15 mouse cellular contexts compared by ENCODE assay signal in the genomic region with DNA sequence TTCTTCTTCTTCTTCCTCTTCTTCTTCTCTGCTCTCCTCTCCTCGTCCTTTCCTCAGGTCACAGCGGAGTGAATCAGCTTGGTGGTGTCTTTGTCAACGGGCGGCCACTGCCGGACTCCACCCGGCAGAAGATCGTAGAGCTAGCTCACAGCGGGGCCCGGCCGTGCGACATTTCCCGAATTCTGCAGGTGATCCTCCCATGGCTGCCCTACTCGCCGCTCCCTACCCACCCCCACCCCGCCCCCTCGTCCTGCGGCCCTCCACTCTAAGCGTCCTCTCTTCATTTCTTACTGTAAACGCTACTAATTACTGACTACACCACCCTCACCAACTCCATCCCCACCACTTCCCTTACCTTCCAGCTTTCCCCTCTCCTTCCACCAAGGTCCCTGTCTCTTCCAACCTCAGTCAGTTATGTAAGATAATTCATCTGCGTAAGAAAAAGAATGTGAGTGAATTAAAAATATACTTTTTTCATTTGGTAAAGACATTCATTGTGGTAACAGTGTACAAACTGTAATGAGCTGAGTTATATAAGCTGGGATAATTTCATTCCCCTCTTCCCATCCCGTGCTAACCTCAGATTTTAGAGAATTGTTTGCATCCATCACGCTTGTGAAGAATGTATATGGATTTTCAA. TPM values are rescaled to one million over a fixed set of nuclear protein-coding genes. Genes with fewer than 3 reads are reported as not detected.
A peak's percentile ranks its signal among the peaks of the same experiment; 100 is the strongest.
DNase-seq lines count a peak whose midpoint lies in the region; ATAC-seq and TF ChIP-seq lines count a peak whose summit lies in the region.
"Had no signal": no experiment of that assay in that cellular context is flagged by ENCODE, and none has a peak within 500 bp of the region (broad histone marks: within the 10 kb centered on the region; RNA-seq: fewer than 3 reads in every experiment).

No protein-coding gene starts in this region.

- DNase-seq in embryo, embryonic 10.5 days (ENCODE audit: low spot score): peak; percentile 37
- DNase-seq in embryo, embryonic 10 days (ENCODE audit: low spot score): no peak
- DNase-seq in brain, embryonic 14.5 days (ENCODE audit: low read depth): peak; percentile 23
- DNase-seq in limb, embryonic 10.5 days (ENCODE audit: low spot score): peak; percentile 39
- no peak for DNase-seq in adrenal gland, adult 18-20 months (ENCODE audit: low spot score in 2 of 2)
- no peak for DNase-seq in urinary bladder, adult 18-20 months (ENCODE audit: low spot score in 2 of 2)
- DNase-seq: gastrocnemius, adult 2 months; kidney, postnatal 4 days; left cerebral cortex, postnatal 4 days; lung, adult 18-20 months had no signal

- 19% methylated on average over 22 of the region's 22 CpGs for WGBS in forebrain, embryonic 13.5 days
- under 1% methylated on average over 22 of the region's 22 CpGs for WGBS in limb, embryonic 10.5 days

- no peak for TF ChIP-seq POLR2A in brain, embryonic 14.5 days (IDR thresholded peaks at IDR 0.05; ENCODE audit: borderline replicate concordance, extremely low read depth, insufficient read depth, insufficient read length, poor library complexity, severe bottlenecking)

- H3K4me3 ChIP-seq in forebrain, embryonic 13.5 days: peak overlapping the region; percentile 29
- H3K4me3 ChIP-seq in limb, embryonic 10.5 days: no peak overlapping the region
- H3K4me3 ChIP-seq: embryonic facial prominence, embryonic 15.5 days; gastrocnemius, adult 2 months; heart, embryonic 10.5 days had no signal

- H3K9ac ChIP-seq in forebrain, embryonic 13.5 days: peak overlapping the region; percentile 57
- H3K9ac ChIP-seq: embryonic facial prominence, embryonic 15.5 days had no signal

- H3K4me2 ChIP-seq in forebrain, embryonic 13.5 days: peak overlapping the region; percentile 78
- H3K4me2 ChIP-seq: embryonic facial prominence, embryonic 15.5 days had no signal

- no peak for TF ChIP-seq CTCF in brain, embryonic 14.5 days (IDR thresholded peaks at IDR 0.05; ENCODE audit: borderline replicate concordance, extremely low read depth, insufficient read depth, insufficient read length)

- peaks cover 62% of the 10 kb centered on the region for H3K27me3 ChIP-seq in forebrain, embryonic 13.5 days
- H3K27me3 ChIP-seq in limb, embryonic 10.5 days (ENCODE audit: low read depth, poor library complexity, severe bottlenecking): peaks cover 100% of the 10 kb centered on the region

- no peaks in the 10 kb centered on the region for H3K9me3 ChIP-seq in forebrain, embryonic 13.5 days (replicated peaks)
- H3K9me3 ChIP-seq in limb, embryonic 10.5 days (replicated peaks): no peaks in the 10 kb centered on the region
- H3K9me3 ChIP-seq: embryonic facial prominence, embryonic 15.5 days; heart, embryonic 10.5 days had no signal

- H3K36me3 ChIP-seq in forebrain, embryonic 13.5 days (ENCODE audit: poor library complexity, severe bottlenecking): peaks cover 9% of the 10 kb centered on the region; the same call in 1 of the 2 replicates
- no peaks in the 10 kb centered on the region for H3K36me3 ChIP-seq in limb, embryonic 10.5 days
- H3K36me3 ChIP-seq: embryonic facial prominence, embryonic 15.5 days; heart, embryonic 10.5 days had no signal

- H3K27ac ChIP-seq in forebrain, embryonic 13.5 days: no peak overlapping the region
- H3K27ac ChIP-seq in limb, embryonic 10.5 days: no peak overlapping the region
- H3K27ac ChIP-seq: embryonic facial prominence, embryonic 15.5 days; gastrocnemius, adult 2 months; heart, embryonic 10.5 days had no signal

- peaks cover 88% of the 10 kb centered on the region for H3K4me1 ChIP-seq in forebrain, embryonic 13.5 days
- peaks cover 43% of the 10 kb centered on the region for H3K4me1 ChIP-seq in limb, embryonic 10.5 days

- ATAC-seq in forebrain, embryonic 13.5 days: no peak
- ATAC-seq in monocyte, adult 5-6 weeks (replicated peaks; ENCODE audit: insufficient number of reproducible peaks, low FRiP score, low TSS enrichment, poor library complexity, severe bottlenecking): no peak

RNA-seq across cellular contexts. Expression of a gene that starts 15.2 kb away (rescaled TPM):
- 63.3 and 76.2 TPM in 2 replicates for polyA plus RNA-seq in brain, embryonic 14.5 days (2012; rRNA removed)
- 87.1 and 92.7 TPM in 2 replicates for polyA plus RNA-seq in forebrain, embryonic 13.5 days (2015; fragmentation: Nextera tagmentation; extraction: Ambion mirVana)
- polyA plus RNA-seq in limb, embryonic 10.5 days (2016; fragmentation: Nextera tagmentation; extraction: Ambion mirVana): 0.09 and 0.15 TPM in 2 replicates
- total RNA-seq in monocyte, adult 5-6 weeks (2017): not detected in 3 replicates
- total RNA-seq in adrenal gland, adult 18-20 months (2021): not detected
- total RNA-seq: gastrocnemius, adult 2 months; megakaryocyte-erythroid progenitor cell, adult 5-6 weeks had no signal

Comparison
In these comparisons a context has a peak if more than half of its experiments do, and no peak if none do; other contexts are left out.
1. DNase-seq: peak in embryo, embryonic 10.5 days (single experiment), brain, embryonic 14.5 days (single experiment) and limb, embryonic 10.5 days (single experiment); none in embryo, embryonic 10 days (single experiment), adrenal gland, adult 18-20 months (0 of 2) and urinary bladder, adult 18-20 months (0 of 2).
2. RNA of a gene that starts 15.2 kb away (polyA plus RNA-seq): 87.1 to 92.7 TPM in forebrain, embryonic 13.5 days and 63.3 to 76.2 TPM in brain, embryonic 14.5 days; 0.09 to 0.15 TPM in limb, embryonic 10.5 days; every median in the first group is over 10 times any median in the second.